Mouse (Mus musculus): ENCODE results near the gene Hap1. TPM values are rescaled to one million over a fixed set of nuclear protein-coding genes. Genes with fewer than 3 reads are reported as not detected.

The Hap1 gene
- polyA plus RNA-seq, 1 experiment from 2014 or later = 164 TPM

GRCm38 (mm10) chr11:100379311-100379710 lies 23.4 kb upstream of the Hap1 start:
- no peak overlapping the region for H3K9ac ChIP-seq (replicated peaks; ENCODE audit: low read depth, low read length)
- H3K9me3 ChIP-seq (ENCODE audit: control insufficient read depth, low read length) = no peaks in the 10 kb centered on the region
- no peaks in the 10 kb centered on the region for H3K4me1 ChIP-seq (replicated peaks; ENCODE audit: control insufficient read depth, insufficient read depth, low read length)
- 88% methylated on average over 4 of the region's 4 CpGs for WGBS
- no peak overlapping the region for H3K4me3 ChIP-seq (replicated peaks; ENCODE audit: low read length)
- ATAC-seq = no peak
- H3K36me3 ChIP-seq (ENCODE audit: control insufficient read depth, insufficient read depth) = peaks cover 27% of the 10 kb centered on the region
- no peak overlapping the region for H3K4me2 ChIP-seq (ENCODE audit: low read length)
- H3K27ac ChIP-seq (ENCODE audit: low read length) = no peak overlapping the region
- no peaks in the 10 kb centered on the region for H3K27me3 ChIP-seq (replicated peaks; ENCODE audit: control insufficient read depth, insufficient read depth, low read length)

- WGBS = 84% methylated on average over 5 of the region's 5 CpGs
- H3K4me3 ChIP-seq (replicated peaks; ENCODE audit: low read length) = no peak overlapping the region
- no peaks in the 10 kb centered on the region for H3K27me3 ChIP-seq (replicated peaks; ENCODE audit: control insufficient read depth, insufficient read depth, low read length)
- no peak overlapping the region for H3K4me2 ChIP-seq (ENCODE audit: low read length)
- H3K9ac ChIP-seq (replicated peaks; ENCODE audit: low read depth, low read length) = no peak overlapping the region
- H3K9me3 ChIP-seq (ENCODE audit: control insufficient read depth, low read length) = no peaks in the 10 kb centered on the region
- no peak for ATAC-seq
- H3K4me1 ChIP-seq (replicated peaks; ENCODE audit: control insufficient read depth, insufficient read depth, low read length) = no peaks in the 10 kb centered on the region
- no peak overlapping the region for H3K27ac ChIP-seq (ENCODE audit: low read length)
- peaks cover 31% of the 10 kb centered on the region for H3K36me3 ChIP-seq (ENCODE audit: control insufficient read depth, insufficient read depth)
Measured at GRCm38 (mm10) chr11:100378446-100378845, 22.5 kb upstream of the Hap1 start.

DNA sequence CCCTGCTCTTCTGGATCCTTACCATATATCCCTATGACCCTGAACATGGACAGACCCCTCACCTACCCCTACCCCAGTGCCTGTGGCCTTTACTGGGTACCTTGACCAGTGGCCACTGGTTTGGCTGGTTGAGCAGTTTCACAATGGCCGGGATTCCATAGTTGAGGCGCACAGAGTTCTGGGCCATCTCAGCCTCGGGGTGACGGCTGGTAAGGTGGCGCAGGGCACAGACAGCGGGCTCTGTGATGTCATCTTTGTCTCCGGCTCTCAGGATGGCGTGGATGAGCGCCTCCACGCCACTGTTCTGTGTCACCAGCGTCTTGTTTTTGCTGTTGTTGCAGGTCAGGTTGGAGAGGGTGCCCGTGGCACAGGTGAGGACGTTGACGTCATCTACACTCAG lies 22.1 kb upstream of the Hap1 start:
- Histone ChIP-seq H3K36me3 (ENCODE audit: control insufficient read depth, insufficient read depth) (peaks cover 28% of the 10 kb centered on the region), H3K4me1 (replicated peaks; ENCODE audit: control insufficient read depth, insufficient read depth, low read length) (no peaks in the 10 kb centered on the region), H3K27me3 (replicated peaks; ENCODE audit: control insufficient read depth, insufficient read depth, low read length) (no peaks in the 10 kb centered on the region), H3K9ac (replicated peaks; ENCODE audit: low read depth, low read length) (no peak overlapping the region), H3K4me3 (replicated peaks; ENCODE audit: low read length) (no peak overlapping the region), H3K4me2 (ENCODE audit: low read length) (no peak overlapping the region), H3K27ac (ENCODE audit: low read length) (no peak overlapping the region), H3K9me3 (ENCODE audit: control insufficient read depth, low read length) (no peaks in the 10 kb centered on the region)
- 95% methylated on average over 14 of the region's 14 CpGs for WGBS
- no peak for ATAC-seq

- H3K4me1 ChIP-seq (replicated peaks; ENCODE audit: control insufficient read depth, insufficient read depth, low read length) = no peaks in the 10 kb centered on the region
- H3K9me3 ChIP-seq (ENCODE audit: control insufficient read depth, low read length) = no peaks in the 10 kb centered on the region
- peaks cover 26% of the 10 kb centered on the region for H3K36me3 ChIP-seq (ENCODE audit: control insufficient read depth, insufficient read depth)
- no peak for ATAC-seq
- H3K4me2 ChIP-seq (ENCODE audit: low read length) = no peak overlapping the region
- WGBS = 89% methylated on average over 21 of the region's 21 CpGs
- no peak overlapping the region for H3K9ac ChIP-seq (replicated peaks; ENCODE audit: low read depth, low read length)
- H3K27ac ChIP-seq (ENCODE audit: low read length) = no peak overlapping the region
- H3K27me3 ChIP-seq (replicated peaks; ENCODE audit: control insufficient read depth, insufficient read depth, low read length) = no peaks in the 10 kb centered on the region
- H3K4me3 ChIP-seq (replicated peaks; ENCODE audit: low read length) = no peak overlapping the region
Measured at GRCm38 (mm10) chr11:100376746-100377389, 20.9 kb upstream of the Hap1 start.

DNA sequence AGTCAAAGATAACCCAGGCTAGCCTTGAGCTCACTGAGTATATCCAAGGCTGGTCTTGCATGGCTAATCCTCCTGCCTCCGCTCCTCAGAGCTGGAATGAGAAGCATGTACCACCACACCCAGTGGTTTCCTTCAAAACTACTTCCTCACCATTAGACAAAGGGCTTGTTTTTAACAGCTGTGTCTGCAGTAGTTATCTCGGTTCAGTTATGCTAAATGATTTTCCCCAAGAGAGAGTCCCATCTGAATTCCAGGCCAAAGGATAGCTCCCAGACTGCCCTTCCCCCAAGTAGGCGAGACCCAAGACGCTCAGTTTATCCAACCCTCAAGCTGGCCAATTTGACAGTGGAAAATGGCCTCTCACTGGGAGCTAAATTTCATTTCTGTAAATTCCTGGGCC lies 20.1 kb upstream of the Hap1 start:
- no peak for ATAC-seq
- peaks cover 26% of the 10 kb centered on the region for H3K36me3 ChIP-seq (ENCODE audit: control insufficient read depth, insufficient read depth)
- no peaks in the 10 kb centered on the region for H3K9me3 ChIP-seq (ENCODE audit: control insufficient read depth, low read length)
- H3K4me2 ChIP-seq (ENCODE audit: low read length) = no peak overlapping the region
- no peak overlapping the region for H3K9ac ChIP-seq (replicated peaks; ENCODE audit: low read depth, low read length)
- no peaks in the 10 kb centered on the region for H3K4me1 ChIP-seq (replicated peaks; ENCODE audit: control insufficient read depth, insufficient read depth, low read length)
- 86% methylated on average over 4 of the region's 4 CpGs for WGBS
- no peaks in the 10 kb centered on the region for H3K27me3 ChIP-seq (replicated peaks; ENCODE audit: control insufficient read depth, insufficient read depth, low read length)
- H3K4me3 ChIP-seq (replicated peaks; ENCODE audit: low read length) = no peak overlapping the region
- no peak overlapping the region for H3K27ac ChIP-seq (ENCODE audit: low read length)

GRCm38 (mm10) chr11:100375127-100375526 lies 19.2 kb upstream of the Hap1 start:
- ATAC-seq = no peak
- Histone ChIP-seq H3K4me3 (replicated peaks; ENCODE audit: low read length) (no peak overlapping the region), H3K4me1 (replicated peaks; ENCODE audit: control insufficient read depth, insufficient read depth, low read length) (no peaks in the 10 kb centered on the region), H3K9ac (replicated peaks; ENCODE audit: low read depth, low read length) (no peak overlapping the region), H3K36me3 (ENCODE audit: control insufficient read depth, insufficient read depth) (peaks cover 26% of the 10 kb centered on the region), H3K4me2 (ENCODE audit: low read length) (no peak overlapping the region), H3K9me3 (ENCODE audit: control insufficient read depth, low read length) (no peaks in the 10 kb centered on the region), H3K27me3 (replicated peaks; ENCODE audit: control insufficient read depth, insufficient read depth, low read length) (no peaks in the 10 kb centered on the region), H3K27ac (ENCODE audit: low read length) (no peak overlapping the region)
- 91% methylated on average over 9 of the region's 9 CpGs for WGBS

DNA sequence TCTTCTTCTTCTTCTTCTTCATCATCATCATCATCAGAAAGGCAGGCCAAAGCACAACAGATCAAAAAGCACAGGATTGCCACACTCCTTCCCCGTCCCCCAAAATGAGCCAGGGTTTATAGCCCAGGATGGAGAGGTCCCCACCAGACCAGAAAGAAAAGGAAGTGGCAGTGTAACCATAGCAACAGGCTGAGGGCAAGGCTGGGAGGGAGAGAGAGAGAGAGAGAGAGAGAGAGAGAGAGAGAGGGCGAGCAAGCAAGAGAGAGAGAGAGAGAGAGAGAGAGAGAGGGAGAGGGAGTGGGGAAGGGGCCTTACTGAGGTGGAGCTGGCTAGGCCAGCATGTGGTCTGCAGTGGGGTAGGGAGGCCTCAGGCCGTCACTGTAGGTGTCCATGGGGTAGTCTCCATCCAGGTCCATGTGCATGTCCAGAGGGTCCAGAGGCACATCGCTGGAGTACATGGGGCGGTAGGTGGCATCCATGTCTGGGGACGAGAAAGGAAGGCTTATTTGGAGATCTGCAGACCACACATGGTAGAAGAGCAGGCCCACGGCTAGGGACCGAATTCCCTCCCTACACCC lies 16.1 kb upstream of the Hap1 start:
- no peak overlapping the region for H3K4me2 ChIP-seq (ENCODE audit: low read length)
- H3K27me3 ChIP-seq (replicated peaks; ENCODE audit: control insufficient read depth, insufficient read depth, low read length) = no peaks in the 10 kb centered on the region
- peaks cover 22% of the 10 kb centered on the region for H3K36me3 ChIP-seq (ENCODE audit: control insufficient read depth, insufficient read depth)
- H3K27ac ChIP-seq (ENCODE audit: low read length) = no peak overlapping the region
- WGBS = 75% methylated on average over 7 of the region's 8 CpGs
- H3K4me1 ChIP-seq (replicated peaks; ENCODE audit: control insufficient read depth, insufficient read depth, low read length) = no peaks in the 10 kb centered on the region
- no peak for ATAC-seq
- H3K9ac ChIP-seq (replicated peaks; ENCODE audit: low read depth, low read length) = no peak overlapping the region
- H3K4me3 ChIP-seq (replicated peaks; ENCODE audit: low read length) = no peak overlapping the region
- H3K9me3 ChIP-seq (ENCODE audit: control insufficient read depth, low read length) = no peaks in the 10 kb centered on the region

DNA sequence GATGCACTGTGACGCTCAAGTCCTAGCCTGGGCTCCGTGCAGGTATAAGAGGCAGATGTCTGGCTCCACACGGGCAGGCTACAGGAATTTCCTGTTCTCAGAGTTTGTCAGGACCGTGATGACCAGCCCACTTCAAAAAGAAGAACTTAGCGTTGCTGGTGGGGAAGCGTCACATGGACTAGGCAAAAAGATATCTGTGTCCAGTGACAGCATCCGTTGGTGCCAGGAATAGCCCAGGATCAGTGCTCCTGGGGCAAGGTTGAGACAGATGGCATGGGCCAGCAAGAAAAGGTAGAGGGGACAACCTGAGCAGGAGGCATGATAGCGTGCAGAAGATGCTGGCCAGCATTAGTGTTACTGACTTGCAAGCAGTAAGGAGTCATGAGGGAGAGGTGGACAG lies 13.9 kb upstream of the Hap1 start:
- H3K9ac ChIP-seq (replicated peaks; ENCODE audit: low read depth, low read length) = no peak overlapping the region
- H3K4me3 ChIP-seq (replicated peaks; ENCODE audit: low read length) = no peak overlapping the region
- peaks cover 9% of the 10 kb centered on the region; the same call in 1 of the 2 replicates for H3K36me3 ChIP-seq (ENCODE audit: control insufficient read depth, insufficient read depth)
- no peak overlapping the region for H3K4me2 ChIP-seq (ENCODE audit: low read length)
- no peak overlapping the region for H3K27ac ChIP-seq (ENCODE audit: low read length)
- no peak for ATAC-seq
- H3K4me1 ChIP-seq (replicated peaks; ENCODE audit: control insufficient read depth, insufficient read depth, low read length) = no peaks in the 10 kb centered on the region
- 85% methylated on average over 8 of the region's 8 CpGs for WGBS
- no peaks in the 10 kb centered on the region for H3K27me3 ChIP-seq (replicated peaks; ENCODE audit: control insufficient read depth, insufficient read depth, low read length)
- no peaks in the 10 kb centered on the region for H3K9me3 ChIP-seq (ENCODE audit: control insufficient read depth, low read length)

GRCm38 (mm10) chr11:100369145-100369544 lies 13.2 kb upstream of the Hap1 start:
- Histone ChIP-seq H3K9me3 (ENCODE audit: control insufficient read depth, low read length) (no peaks in the 10 kb centered on the region), H3K9ac (replicated peaks; ENCODE audit: low read depth, low read length) (no peak overlapping the region), H3K4me3 (replicated peaks; ENCODE audit: low read length) (no peak overlapping the region), H3K27me3 (replicated peaks; ENCODE audit: control insufficient read depth, insufficient read depth, low read length) (no peaks in the 10 kb centered on the region), H3K4me1 (replicated peaks; ENCODE audit: control insufficient read depth, insufficient read depth, low read length) (no peaks in the 10 kb centered on the region), H3K27ac (ENCODE audit: low read length) (no peak overlapping the region), H3K4me2 (ENCODE audit: low read length) (no peak overlapping the region), H3K36me3 (ENCODE audit: control insufficient read depth, insufficient read depth) (peaks cover 7% of the 10 kb centered on the region; the same call in 1 of the 2 replicates)
- ATAC-seq = no peak
- WGBS = 87% methylated on average over 7 of the region's 7 CpGs

Measured in forebrain, embryonic 16.5 days (tissue).